Mouse (Mus musculus) spleen, adult 2 months (tissue): ENCODE data around the gene Slc9a9. TPM values are rescaled to one million over a fixed set of nuclear protein-coding genes. Genes with fewer than 3 reads are reported as not detected.

ENCODE experiments used
- DNase-seq, 2 experiments: peaks; one replicate each; pipeline versions ENCODE4 v3.0.0 to v3.0.0-alpha.2; 2012 to 2021; ENCODE audit warnings: low spot score in 2 of 2, low read depth in 1 of 2
- H3K27ac ChIP-seq: fragments of 200-500 bp; 2 replicates; pipeline ENCODE4 v1.5.1; 2012; ENCODE audit warnings: low read length, inconsistent platforms; ENCODE audit not compliant: insufficient read depth
- H3K27me3 ChIP-seq: fragments of 200-500 bp; 2 replicates; pipeline ENCODE4 v1.6.1; 2012; ENCODE audit warnings: mild to moderate bottlenecking, moderate library complexity, low read length, inconsistent platforms; ENCODE audit not compliant: control insufficient read depth, insufficient read depth
- H3K36me3 ChIP-seq: fragments of 200-500 bp; 2 replicates; pipeline ENCODE4 v1.6.1; 2012; ENCODE audit warnings: mild to moderate bottlenecking, low read length, inconsistent platforms; ENCODE audit not compliant: control insufficient read depth, insufficient read depth
- H3K4me1 ChIP-seq: fragments of 200-500 bp; 2 replicates; pipeline ENCODE4 v1.6.1; 2011; ENCODE audit warnings: inconsistent platforms; ENCODE audit not compliant: control insufficient read depth, insufficient read depth, insufficient read length
- H3K4me3 ChIP-seq: fragments of 200-500 bp; 2 replicates; pipeline ENCODE4 v1.5.1; 2011; ENCODE audit warnings: mild to moderate bottlenecking, inconsistent platforms; ENCODE audit not compliant: insufficient read depth, insufficient read length; ENCODE audit errors: extremely low read depth
- CTCF ChIP-seq: fragments of 200-500 bp; IDR thresholded peaks from 2 replicates; pipeline ENCODE4 v1.5.1; 2011; ENCODE audit warnings: mild to moderate bottlenecking, inconsistent platforms; ENCODE audit not compliant: insufficient read depth, insufficient read length, insufficient replicate concordance; ENCODE audit errors: extremely low read depth
- POLR2A ChIP-seq: fragments of 200-500 bp; IDR thresholded peaks from 2 replicates; pipeline ENCODE4 v1.6.1; 2011; ENCODE audit warnings: low read depth, low read length, inconsistent platforms
- WGBS: fragments of 180-500 bp; shearing (Covaris S2); methylation state at CpG from one replicate; pipeline ENCODE4 v1.1.7; 2018; 5-methylcytosine and 5-hydroxymethylcytosine counted together
- polyA plus RNA-seq: library from polyadenylated mRNA; depleted of rRNA; stranded (reverse); fragments of >200 nt; gene quantifications from 2 replicates; pipeline ENCODE4 v1.2.3, GENCODE M21; 2012

The Slc9a9 gene
- polyA plus RNA-seq, 1 experiment, result 8.3 TPM

DNA sequence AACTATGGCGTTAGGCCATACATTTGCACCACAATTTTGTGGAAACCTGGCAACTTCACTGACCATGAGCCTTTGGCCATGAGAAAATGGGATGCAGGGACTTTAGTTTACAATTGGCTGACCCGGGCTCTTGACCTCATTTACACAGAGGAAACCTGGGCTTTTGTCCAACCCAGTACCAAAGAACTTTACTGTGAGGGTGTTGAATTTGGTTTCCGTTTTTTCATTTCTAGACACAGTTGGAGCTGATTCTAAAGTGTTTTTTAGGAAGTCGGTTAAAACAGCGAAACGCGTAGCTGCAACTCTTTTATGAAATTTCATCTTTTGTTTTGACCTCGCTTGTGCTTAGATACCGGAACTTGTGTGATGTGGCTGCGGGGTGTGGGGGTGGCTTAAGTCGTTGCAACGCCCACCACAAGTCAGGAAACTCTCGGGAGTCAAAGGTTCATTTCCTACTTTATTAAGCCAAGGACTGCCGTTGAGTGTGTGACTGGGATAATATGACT is 402.8 kb downstream of the Slc9a9 start:
- Histone ChIP-seq H3K27ac (peak overlapping the region; percentile 43), H3K4me1 (peaks cover 8% of the 10 kb centered on the region; the same call in 1 of the 2 replicates), H3K36me3 (no peaks in the 10 kb centered on the region), H3K27me3 (no peaks in the 10 kb centered on the region), H3K4me3 (no peak overlapping the region)
- TF ChIP-seq CTCF (no peak), POLR2A (no peak)
- DNase-seq, result peak; percentile 6 to 21
- 22% methylated on average over 14 of the region's 14 CpGs for WGBS

DNA sequence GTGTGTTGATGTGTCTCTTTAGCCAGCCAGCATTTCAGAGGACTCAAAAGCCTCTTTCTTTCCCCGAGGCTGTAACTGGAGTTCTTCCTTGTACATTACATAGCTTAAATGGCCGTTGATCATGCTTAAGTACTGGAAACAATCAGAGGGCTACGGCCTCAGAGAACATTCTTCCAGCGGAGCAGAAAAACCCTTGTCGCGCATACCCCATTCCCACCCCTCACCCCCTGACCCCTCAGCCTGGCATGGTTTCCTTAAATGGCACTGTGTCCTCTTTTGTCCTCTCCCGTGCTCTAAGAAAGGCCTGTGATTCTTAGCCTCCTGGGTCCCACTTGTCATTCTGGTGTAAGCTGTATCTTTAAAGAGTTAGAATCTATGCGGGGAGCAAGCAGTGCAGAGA is 404.0 kb downstream of the Slc9a9 start:
- no peak for DNase-seq
- no peak overlapping the region for H3K4me3 ChIP-seq
- H3K4me1 ChIP-seq, result peaks cover 8% of the 10 kb centered on the region; the same call in 1 of the 2 replicates
- H3K36me3 ChIP-seq, result no peaks in the 10 kb centered on the region
- 85% methylated on average over 8 of the region's 8 CpGs for WGBS
- no peak overlapping the region for H3K27ac ChIP-seq
- TF ChIP-seq CTCF (no peak), POLR2A (no peak)
- H3K27me3 ChIP-seq, result no peaks in the 10 kb centered on the region

DNA sequence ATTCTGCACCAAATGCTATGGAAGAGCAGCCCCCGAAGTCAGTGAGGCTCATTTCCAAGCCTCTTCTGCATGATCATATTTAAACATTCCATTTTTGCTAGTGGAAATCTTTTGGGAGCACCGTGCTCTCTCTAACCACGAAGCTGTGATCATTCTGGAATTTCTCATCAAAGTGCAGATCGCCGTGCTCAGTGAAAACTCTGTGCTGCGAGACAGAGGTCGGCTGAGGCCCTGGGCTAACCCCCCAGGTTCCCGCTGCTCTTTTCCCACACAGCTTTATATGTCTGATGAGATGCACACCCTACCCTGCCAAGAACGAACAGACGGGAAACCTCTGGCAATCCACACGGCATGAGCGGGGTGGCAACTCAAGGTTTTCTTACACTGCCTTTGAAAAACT is 406.1 kb downstream of the Slc9a9 start:
- no peak overlapping the region for H3K4me3 ChIP-seq
- WGBS, result 80% methylated on average over 12 of the region's 12 CpGs

DNA sequence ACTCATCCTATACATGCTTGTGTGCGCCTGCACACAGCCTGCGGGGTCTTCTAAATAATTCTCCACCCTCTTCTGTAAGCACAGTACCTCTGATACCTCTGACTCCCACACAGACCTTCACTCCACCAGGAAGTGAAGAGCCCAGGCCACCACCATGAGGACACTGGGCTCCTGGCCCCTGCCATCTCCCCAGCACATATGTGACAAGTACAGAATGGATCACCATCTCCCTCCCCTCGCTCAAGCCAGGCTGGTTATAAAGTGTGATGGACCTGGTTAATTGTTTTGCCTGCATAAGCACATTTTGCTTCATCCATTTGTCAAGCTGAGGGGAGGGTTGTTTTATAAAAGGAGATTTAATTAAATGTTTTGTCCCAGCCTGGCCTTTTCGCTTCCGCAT is 408.2 kb downstream of the Slc9a9 start:
- Histone ChIP-seq H3K4me3 (no peak overlapping the region), H3K27ac (no peak overlapping the region), H3K36me3 (no peaks in the 10 kb centered on the region), H3K27me3 (no peaks in the 10 kb centered on the region), H3K4me1 (no peaks in the 10 kb centered on the region)
- TF ChIP-seq POLR2A (no peak), CTCF (no peak)
- no peak for DNase-seq
- WGBS, result 91% methylated on average over 5 of the region's 5 CpGs

More for the DNA sequence above, 406.1 kb downstream of the Slc9a9 start:
- H3K36me3 ChIP-seq, result no peaks in the 10 kb centered on the region
- no peak for TF ChIP-seq POLR2A
- TF ChIP-seq CTCF, result no peak
- no peak for DNase-seq
- no peak overlapping the region for H3K27ac ChIP-seq
- no peaks in the 10 kb centered on the region for H3K27me3 ChIP-seq
- peaks cover 8% of the 10 kb centered on the region; the same call in 1 of the 2 replicates for H3K4me1 ChIP-seq

DNA sequence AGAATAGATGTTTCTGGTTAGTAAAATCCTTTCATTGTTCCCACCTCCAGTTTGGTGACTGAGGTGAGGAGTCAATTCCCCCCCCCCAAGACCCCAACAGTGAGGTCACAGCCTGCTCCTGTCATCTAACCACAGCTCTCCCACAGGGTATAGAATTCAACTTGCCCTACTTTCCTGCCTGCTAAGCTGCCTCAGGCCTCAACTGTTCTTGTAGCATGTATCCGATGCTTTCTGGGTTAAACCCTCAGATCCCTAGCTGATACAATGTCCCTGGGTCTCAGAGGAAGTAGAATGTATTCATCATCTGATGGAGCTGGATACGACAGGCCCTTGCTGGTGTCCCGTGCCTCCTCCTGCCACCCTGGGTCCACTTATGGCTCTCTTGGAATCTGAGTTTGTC is 408.9 kb downstream of the Slc9a9 start:
- Histone ChIP-seq H3K36me3 (no peaks in the 10 kb centered on the region), H3K27ac (no peak overlapping the region), H3K27me3 (no peaks in the 10 kb centered on the region), H3K4me1 (no peaks in the 10 kb centered on the region), H3K4me3 (no peak overlapping the region)
- TF ChIP-seq POLR2A, result no peak
- TF ChIP-seq CTCF, result no peak
- 84% methylated on average over 3 of the region's 3 CpGs for WGBS
- DNase-seq, result no peak

DNA sequence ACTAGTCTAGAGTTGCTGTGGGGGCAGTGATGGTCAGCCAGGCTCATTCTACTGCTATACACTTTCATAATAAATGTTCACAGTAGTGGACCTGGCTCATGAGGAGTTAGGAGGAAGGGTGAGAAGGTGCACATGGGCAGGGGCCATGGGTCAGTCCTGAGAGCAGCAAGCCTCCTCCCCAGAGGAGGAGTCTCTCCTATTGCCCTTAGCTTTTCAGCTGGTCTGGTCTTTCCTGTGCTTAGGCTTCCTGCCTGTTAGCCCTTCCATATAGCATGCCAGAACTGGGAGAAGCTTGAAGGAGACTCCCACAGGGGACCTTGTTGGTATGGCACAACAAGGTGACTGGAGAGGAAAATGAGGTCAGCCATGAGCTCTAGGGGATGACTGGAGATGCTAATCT is 410.2 kb downstream of the Slc9a9 start:
- Histone ChIP-seq H3K27me3 (no peaks in the 10 kb centered on the region), H3K4me1 (no peaks in the 10 kb centered on the region), H3K4me3 (no peak overlapping the region), H3K27ac (no peak overlapping the region), H3K36me3 (no peaks in the 10 kb centered on the region)
- no peak for DNase-seq
- TF ChIP-seq CTCF (no peak), POLR2A (no peak)

DNA sequence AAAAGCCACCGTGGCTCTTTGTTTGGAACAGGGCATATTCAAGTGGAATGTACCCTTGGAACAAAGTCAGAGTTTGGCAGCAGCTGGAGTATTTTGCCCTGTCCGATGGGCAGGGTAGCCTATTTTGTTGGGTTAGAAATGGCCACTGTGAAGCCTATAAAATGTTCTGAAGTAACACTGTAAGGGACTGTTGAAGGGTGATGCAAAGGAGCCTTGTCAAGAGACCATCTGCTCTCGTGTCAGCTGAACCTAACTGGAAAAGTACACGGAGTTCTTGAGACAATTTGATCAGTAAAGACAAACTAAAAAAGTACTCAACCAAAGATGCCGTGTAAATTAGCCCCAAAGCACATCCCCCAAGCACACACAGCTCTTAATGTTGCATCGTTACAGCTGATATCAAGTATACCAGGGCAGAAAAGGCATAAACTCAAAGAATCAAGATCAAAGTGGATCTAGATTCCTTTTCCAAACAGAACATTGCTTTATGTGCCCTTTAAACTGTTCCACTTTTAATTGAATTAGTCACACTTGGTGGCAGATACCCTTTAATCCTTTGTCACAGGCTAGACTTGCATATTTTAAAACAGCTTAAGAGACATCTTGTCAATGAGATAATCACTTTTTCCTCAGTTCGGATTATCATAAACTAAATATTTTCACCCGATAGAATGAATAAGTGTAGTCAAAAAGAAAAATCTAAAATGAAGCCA is 416.6 kb downstream of the Slc9a9 start:
- 93% methylated on average over 8 of the region's 8 CpGs for WGBS

More for the DNA sequence above, 416.6 kb downstream of the Slc9a9 start:
- H3K4me3 ChIP-seq, result no peak overlapping the region
- no peaks in the 10 kb centered on the region for H3K36me3 ChIP-seq
- H3K27ac ChIP-seq, result no peak overlapping the region
- no peak for TF ChIP-seq CTCF
- TF ChIP-seq POLR2A, result no peak
- H3K4me1 ChIP-seq, result no peaks in the 10 kb centered on the region
- H3K27me3 ChIP-seq, result no peaks in the 10 kb centered on the region
- no peak for DNase-seq
